Mouse (Mus musculus) heart, embryonic 10.5 days (tissue): ENCODE measurements around the gene Perm1. TPM values are rescaled to one million over a fixed set of nuclear protein-coding genes. Genes with fewer than 3 reads are reported as not detected.

Experiments used
- DNase-seq: peaks from one replicate; pipeline ENCODE4 v3.0.0-alpha.2; 2017; ENCODE audit warnings: low spot score
- H3K27ac ChIP-seq: fragments of 300-500 bp; sonication (generic); 2 replicates; pipeline ENCODE4 v1.5.1; 2016; ENCODE audit warnings: mild to moderate bottlenecking
- H3K27me3 ChIP-seq: fragments of 300-500 bp; sonication (generic); 2 replicates; pipeline ENCODE4 v1.6.1; 2016; ENCODE audit warnings: mild to moderate bottlenecking; ENCODE audit not compliant: poor library complexity, insufficient read depth, severe bottlenecking
- H3K36me3 ChIP-seq: fragments of 300-500 bp; sonication (generic); 2 replicates; pipeline ENCODE4 v1.6.1; 2016; ENCODE audit warnings: mild to moderate bottlenecking, moderate library complexity
- H3K4me1 ChIP-seq: fragments of 300-500 bp; sonication (generic); 2 replicates; pipeline ENCODE4 v1.6.1; 2016; ENCODE audit warnings: mild to moderate bottlenecking
- H3K4me3 ChIP-seq: fragments of 300-500 bp; sonication (generic); 2 replicates; pipeline ENCODE4 v1.5.1; 2016; ENCODE audit warnings: mild to moderate bottlenecking, moderate library complexity
- H3K9me3 ChIP-seq: fragments of 300-500 bp; sonication (generic); 2 replicates; pipeline ENCODE4 v1.6.1; 2016; ENCODE audit warnings: mild to moderate bottlenecking, moderate library complexity
- WGBS: fragments of 180-500 bp; shearing (Covaris S2); methylation state at CpG from one replicate; pipeline ENCODE4 v1.1.7; 2016; 5-methylcytosine and 5-hydroxymethylcytosine counted together
- polyA plus RNA-seq: library from polyadenylated mRNA; unstranded; fragments of >200 nt; fragmentation: Nextera tagmentation; extraction: Ambion mirVana; gene quantifications from 2 replicates; pipeline ENCODE4 v1.2.1, GENCODE M21; 2016

Perm1 gene
- polyA plus RNA-seq, 1 experiment from 2014 or later = 0.64 TPM

- Histone ChIP-seq H3K27ac (peak overlapping the region; percentile 93), H3K4me1 (peaks cover 20% of the 10 kb centered on the region), H3K36me3 (peaks cover 62% of the 10 kb centered on the region), H3K4me3 (peak overlapping the region; percentile 89), H3K27me3 (peaks cover 4% of the 10 kb centered on the region; the same call in 1 of the 2 replicates), H3K9me3 (no peaks in the 10 kb centered on the region)
- WGBS = 1% methylated on average over 15 of the region's 15 CpGs
- DNase-seq = no peak
Observed at GRCm38 (mm10) chr4:156235360-156235770, 19.7 kb downstream of the Perm1 start.

- no peaks in the 10 kb centered on the region for H3K27me3 ChIP-seq
- DNase-seq = peak; percentile 96
- H3K27ac ChIP-seq = peak within 1 kb of the TSS; percentile 93
- no peaks in the 10 kb centered on the region for H3K9me3 ChIP-seq
- peaks cover 20% of the 10 kb centered on the region for H3K4me1 ChIP-seq
- under 1% methylated on average over 90 of the region's 90 CpGs for WGBS
- H3K4me3 ChIP-seq = peak within 1 kb of the TSS; percentile 89
- H3K36me3 ChIP-seq = peaks cover 62% of the 10 kb centered on the region
Observed at GRCm38 (mm10) chr4:156235808-156236533, 20.3 kb downstream of the Perm1 start, which contains the start of gene Noc2l. Gene Noc2l (plus strand): TSS chr4:156236010.

- 25% methylated on average over 58 of the region's 60 CpGs for WGBS
- H3K4me1 ChIP-seq = peaks cover 20% of the 10 kb centered on the region
- H3K4me3 ChIP-seq = peak overlapping the region; percentile 89
- no peaks in the 10 kb centered on the region for H3K27me3 ChIP-seq
- 0 out of 2 replicates have a peak overlapping the region, but pooled peaks have one; percentile 42 for H3K27ac ChIP-seq
- H3K9me3 ChIP-seq = no peaks in the 10 kb centered on the region
- peaks cover 62% of the 10 kb centered on the region for H3K36me3 ChIP-seq
- no peak for DNase-seq
Observed at GRCm38 (mm10) chr4:156236651-156237447, 21.2 kb downstream of the Perm1 start.

GRCm38 (mm10) chr4:156249567-156249966, 33.9 kb downstream of the Perm1 start:
- Histone ChIP-seq H3K27me3 (peaks cover 29% of the 10 kb centered on the region), H3K36me3 (peaks cover 48% of the 10 kb centered on the region), H3K4me3 (no peak overlapping the region), H3K27ac (no peak overlapping the region), H3K4me1 (peaks cover 28% of the 10 kb centered on the region), H3K9me3 (no peaks in the 10 kb centered on the region)
- no peak for DNase-seq
- WGBS = 63% methylated on average over 11 of the region's 11 CpGs

DNA sequence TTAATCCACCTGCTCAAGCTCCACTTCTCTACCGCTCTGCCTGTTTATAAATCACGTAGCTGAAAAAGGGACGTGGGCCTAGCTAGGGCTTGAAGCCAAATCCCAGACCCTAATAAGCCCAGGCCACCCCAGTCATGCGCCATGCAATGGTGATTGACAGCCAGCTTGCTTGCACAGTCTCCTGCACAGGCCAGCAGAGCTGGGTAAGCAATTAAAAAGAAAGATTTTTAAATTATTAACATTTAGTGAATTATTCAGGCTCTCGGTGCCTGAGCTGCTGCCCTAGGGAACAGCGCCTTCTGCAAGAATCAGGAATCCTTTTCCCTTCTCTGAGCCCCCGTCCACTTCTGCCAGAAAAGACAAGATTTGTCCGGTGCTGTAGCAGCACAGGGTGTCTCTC, 35.4 kb downstream of the Perm1 start:
- H3K4me1 ChIP-seq = peaks cover 40% of the 10 kb centered on the region
- 75% methylated on average over 8 of the region's 8 CpGs for WGBS
- H3K27ac ChIP-seq = no peak overlapping the region
- no peak overlapping the region for H3K4me3 ChIP-seq
- peaks cover 41% of the 10 kb centered on the region for H3K27me3 ChIP-seq
- H3K36me3 ChIP-seq = peaks cover 34% of the 10 kb centered on the region
- no peaks in the 10 kb centered on the region for H3K9me3 ChIP-seq
- no peak for DNase-seq

GRCm38 (mm10) chr4:156252140-156252539, 36.5 kb downstream of the Perm1 start:
- H3K9me3 ChIP-seq = no peaks in the 10 kb centered on the region
- H3K27ac ChIP-seq = no peak overlapping the region
- H3K4me3 ChIP-seq = no peak overlapping the region
- peaks cover 41% of the 10 kb centered on the region for H3K27me3 ChIP-seq
- WGBS = 37% methylated on average over 7 of the region's 7 CpGs
- H3K36me3 ChIP-seq = peaks cover 24% of the 10 kb centered on the region
- peaks cover 40% of the 10 kb centered on the region for H3K4me1 ChIP-seq
- DNase-seq = no peak

GRCm38 (mm10) chr4:156252619-156253018, 37.0 kb downstream of the Perm1 start:
- H3K4me3 ChIP-seq = no peak overlapping the region
- no peak overlapping the region for H3K27ac ChIP-seq
- H3K4me1 ChIP-seq = peaks cover 40% of the 10 kb centered on the region
- DNase-seq = no peak
- WGBS = 47% methylated on average over 3 of the region's 3 CpGs
- H3K9me3 ChIP-seq = no peaks in the 10 kb centered on the region
- H3K27me3 ChIP-seq = peaks cover 41% of the 10 kb centered on the region
- H3K36me3 ChIP-seq = peaks cover 19% of the 10 kb centered on the region

- H3K4me3 ChIP-seq = no peak overlapping the region; the same call in 1 of the 2 replicates
- WGBS = 34% methylated on average over 7 of the region's 7 CpGs
- H3K27ac ChIP-seq = no peak overlapping the region
- peaks cover 41% of the 10 kb centered on the region for H3K27me3 ChIP-seq
- peaks cover 40% of the 10 kb centered on the region for H3K4me1 ChIP-seq
- peaks cover 15% of the 10 kb centered on the region for H3K36me3 ChIP-seq
- DNase-seq = peak; percentile 91
- H3K9me3 ChIP-seq = no peaks in the 10 kb centered on the region
Observed at GRCm38 (mm10) chr4:156253043-156253442, 37.4 kb downstream of the Perm1 start.

- H3K4me3 ChIP-seq = peak overlapping the region; percentile 40
- peak overlapping the region; percentile 43; the same call in 1 of the 2 replicates for H3K27ac ChIP-seq
- 2% methylated on average over 30 of the region's 30 CpGs for WGBS
- peaks cover 29% of the 10 kb centered on the region for H3K4me1 ChIP-seq
- no peak for DNase-seq
- H3K36me3 ChIP-seq = peaks cover under 1% of the 10 kb centered on the region; the same call in 1 of the 2 replicates
- H3K9me3 ChIP-seq = no peaks in the 10 kb centered on the region
- H3K27me3 ChIP-seq = peaks cover 41% of the 10 kb centered on the region
Observed at GRCm38 (mm10) chr4:156254361-156255077, 38.9 kb downstream of the Perm1 start.

DNA sequence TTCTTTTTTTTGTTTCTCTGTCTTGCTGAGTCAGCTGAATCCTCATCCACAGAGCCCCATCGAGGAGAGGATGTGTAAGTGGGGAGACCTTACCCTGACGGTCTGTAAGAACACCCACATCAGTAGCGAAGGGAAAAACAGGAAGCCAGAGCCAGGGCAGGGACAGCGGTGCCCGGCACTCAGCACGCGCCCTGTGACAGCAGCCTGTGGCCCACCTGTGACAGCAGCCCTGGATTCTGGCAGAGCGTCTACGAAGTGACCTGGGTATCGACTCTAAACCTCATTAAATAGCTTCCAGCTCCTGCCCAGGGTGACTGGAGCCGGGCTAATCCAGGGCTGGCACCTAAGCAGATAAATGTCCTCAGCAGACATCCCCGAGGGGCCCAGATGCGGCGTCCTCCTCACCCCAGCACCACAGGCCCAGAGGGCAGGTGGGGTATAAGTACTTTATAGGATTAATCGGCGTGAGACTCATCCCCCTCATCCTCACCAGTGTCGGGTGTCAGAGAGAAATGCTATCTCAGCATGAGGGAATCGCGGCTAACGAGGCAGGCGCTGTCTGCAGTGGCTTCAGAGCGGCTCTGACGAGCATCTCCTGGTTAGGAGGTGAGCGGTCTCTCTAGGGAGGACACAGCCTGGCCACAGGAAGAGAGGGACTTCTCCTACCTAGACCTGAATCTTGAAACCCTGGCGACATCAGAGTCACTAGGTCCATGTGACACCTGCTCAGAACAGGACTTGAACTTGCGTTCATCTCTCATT, 39.6 kb downstream of the Perm1 start, which contains the start of gene Samd11:
Samd11 (minus strand) TSS at position 580 of the 762 bp plus-strand sequence.
- Histone ChIP-seq H3K4me3 (peak within 1 kb of the TSS; percentile 40), H3K4me1 (peaks cover 23% of the 10 kb centered on the region), H3K36me3 (no peaks in the 10 kb centered on the region), H3K27me3 (peaks cover 41% of the 10 kb centered on the region), H3K9me3 (no peaks in the 10 kb centered on the region), H3K27ac (peak within 1 kb of the TSS; percentile 43; the same call in 1 of the 2 replicates)
- 3% methylated on average over 26 of the region's 26 CpGs for WGBS
- no peak for DNase-seq
